Mouse (Mus musculus) heart, embryonic 10.5 days (tissue): ENCODE measurements around the gene Nt5c3b. TPM values are rescaled to one million over a fixed set of nuclear protein-coding genes. Genes with fewer than 3 reads are reported as not detected.

Source experiments
- DNase-seq: peaks from one replicate; pipeline ENCODE4 v3.0.0-alpha.2; 2017; ENCODE audit warnings: low spot score
- H3K27ac ChIP-seq: fragments of 300-500 bp; sonication (generic); 2 replicates; pipeline ENCODE4 v1.5.1; 2016; ENCODE audit warnings: mild to moderate bottlenecking
- H3K27me3 ChIP-seq: fragments of 300-500 bp; sonication (generic); 2 replicates; pipeline ENCODE4 v1.6.1; 2016; ENCODE audit warnings: mild to moderate bottlenecking; ENCODE audit not compliant: poor library complexity, insufficient read depth, severe bottlenecking
- H3K36me3 ChIP-seq: fragments of 300-500 bp; sonication (generic); 2 replicates; pipeline ENCODE4 v1.6.1; 2016; ENCODE audit warnings: mild to moderate bottlenecking, moderate library complexity
- H3K4me1 ChIP-seq: fragments of 300-500 bp; sonication (generic); 2 replicates; pipeline ENCODE4 v1.6.1; 2016; ENCODE audit warnings: mild to moderate bottlenecking
- H3K4me3 ChIP-seq: fragments of 300-500 bp; sonication (generic); 2 replicates; pipeline ENCODE4 v1.5.1; 2016; ENCODE audit warnings: mild to moderate bottlenecking, moderate library complexity
- H3K9me3 ChIP-seq: fragments of 300-500 bp; sonication (generic); 2 replicates; pipeline ENCODE4 v1.6.1; 2016; ENCODE audit warnings: mild to moderate bottlenecking, moderate library complexity
- WGBS: fragments of 180-500 bp; shearing (Covaris S2); methylation state at CpG from one replicate; pipeline ENCODE4 v1.1.7; 2016; 5-methylcytosine and 5-hydroxymethylcytosine counted together
- polyA plus RNA-seq: library from polyadenylated mRNA; unstranded; fragments of >200 nt; fragmentation: Nextera tagmentation; extraction: Ambion mirVana; gene quantifications from 2 replicates; pipeline ENCODE4 v1.2.1, GENCODE M21; 2016

Gene Nt5c3b
- 124 and 128 TPM in 2 replicates for polyA plus RNA-seq

DNA sequence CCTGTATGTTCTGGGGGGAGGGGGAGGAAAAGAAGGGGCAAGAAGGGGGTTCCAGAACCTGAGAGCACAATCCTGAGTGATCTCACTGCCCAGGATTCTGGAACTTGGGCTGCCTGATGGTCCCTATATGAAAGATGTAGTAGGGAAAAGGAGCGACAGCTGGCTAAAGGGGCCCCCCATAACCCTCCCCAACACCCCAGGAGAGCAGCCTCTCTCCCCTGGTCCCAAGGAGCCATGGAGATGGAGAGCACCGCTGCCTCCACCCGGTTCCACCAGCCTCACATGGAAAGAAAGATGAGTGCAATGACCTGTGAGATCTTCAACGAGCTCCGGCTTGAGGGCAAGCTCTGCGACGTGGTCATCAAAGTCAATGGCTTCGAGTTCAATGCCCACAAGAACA lies at the start of gene Nt5c3b, which contains the start of gene Klhl10:
Gene Nt5c3b, minus strand, starts transcription at position 12 of the 400 bp plus-strand sequence.
Gene Klhl10, plus strand, starts transcription at position 121 of the 400 bp plus-strand sequence.
- WGBS: 84% methylated on average over 8 of the region's 8 CpGs
- Histone ChIP-seq H3K9me3 (no peaks in the 10 kb centered on the region), H3K27me3 (no peaks in the 10 kb centered on the region), H3K27ac (peak within 1 kb of the TSS; percentile 96), H3K36me3 (peaks cover 23% of the 10 kb centered on the region), H3K4me1 (peaks cover 25% of the 10 kb centered on the region; the same call in 1 of the 2 replicates), H3K4me3 (peak within 1 kb of the TSS; percentile 92)
- DNase-seq: no peak

DNA sequence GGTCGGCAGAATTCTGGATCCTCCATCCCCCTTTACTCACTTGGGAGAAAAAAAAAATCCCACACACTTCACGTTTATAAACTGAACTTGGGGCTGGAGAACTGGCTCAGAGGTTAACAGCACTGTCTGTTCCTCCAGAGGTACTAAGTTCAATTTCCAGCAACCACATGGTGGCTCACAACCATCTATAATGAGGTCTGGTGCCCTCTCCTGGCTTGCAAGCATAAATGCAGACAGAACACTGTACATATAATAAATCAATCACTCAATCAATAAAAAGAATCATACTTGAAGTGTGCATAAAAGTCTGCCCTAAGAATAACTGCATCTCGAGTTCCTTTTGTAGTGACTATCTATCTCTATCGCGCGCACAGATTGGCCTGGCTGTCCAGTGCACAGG lies 49.3 kb upstream of the Nt5c3b start:
- Histone ChIP-seq H3K4me1 (no peaks in the 10 kb centered on the region), H3K27ac (no peak overlapping the region), H3K9me3 (no peaks in the 10 kb centered on the region), H3K27me3 (no peaks in the 10 kb centered on the region), H3K36me3 (peaks cover 94% of the 10 kb centered on the region), H3K4me3 (no peak overlapping the region)
- WGBS: 92% methylated on average over 6 of the region's 6 CpGs
- no peak for DNase-seq

DNA sequence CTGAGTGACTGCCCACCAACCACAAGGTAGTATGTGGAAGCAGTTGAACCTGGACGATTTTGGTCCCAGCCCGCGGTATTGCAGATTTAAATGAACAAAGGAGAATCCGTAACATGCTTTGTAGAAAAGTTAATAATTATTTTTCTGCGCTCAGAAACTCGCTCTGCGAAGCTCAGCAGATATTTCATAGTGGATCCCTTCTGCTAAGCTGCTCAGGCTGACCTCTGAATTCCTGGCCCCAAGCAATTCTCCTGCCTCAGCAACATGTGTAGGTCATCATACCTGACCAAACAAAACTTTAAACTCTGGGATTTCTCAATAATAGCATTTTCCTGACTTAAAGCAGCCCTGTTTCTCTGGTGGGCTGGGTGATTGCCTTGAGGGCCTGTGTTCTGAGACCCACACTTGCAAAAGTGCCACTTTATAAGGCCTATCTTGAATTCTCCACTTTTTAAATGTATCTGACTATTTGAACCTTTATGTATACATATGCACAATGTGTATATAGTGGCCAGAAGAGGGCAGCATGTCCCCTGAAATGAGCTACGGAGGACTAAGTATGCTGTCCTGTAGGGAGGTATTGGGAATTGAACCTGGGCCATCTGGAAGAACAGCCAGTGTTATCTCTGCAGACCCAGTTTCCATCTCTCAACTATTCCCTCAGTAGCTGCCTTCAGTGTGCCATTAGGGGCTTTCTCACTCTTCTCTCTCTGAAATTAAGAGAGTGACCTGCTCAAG lies 44.4 kb upstream of the Nt5c3b start:
- no peak overlapping the region for H3K4me3 ChIP-seq
- no peak for DNase-seq
- no peaks in the 10 kb centered on the region for H3K27me3 ChIP-seq
- 84% methylated on average over 8 of the region's 8 CpGs for WGBS
- no peaks in the 10 kb centered on the region for H3K9me3 ChIP-seq
- H3K4me1 ChIP-seq: no peaks in the 10 kb centered on the region
- peaks cover 98% of the 10 kb centered on the region for H3K36me3 ChIP-seq
- no peak overlapping the region for H3K27ac ChIP-seq

DNA sequence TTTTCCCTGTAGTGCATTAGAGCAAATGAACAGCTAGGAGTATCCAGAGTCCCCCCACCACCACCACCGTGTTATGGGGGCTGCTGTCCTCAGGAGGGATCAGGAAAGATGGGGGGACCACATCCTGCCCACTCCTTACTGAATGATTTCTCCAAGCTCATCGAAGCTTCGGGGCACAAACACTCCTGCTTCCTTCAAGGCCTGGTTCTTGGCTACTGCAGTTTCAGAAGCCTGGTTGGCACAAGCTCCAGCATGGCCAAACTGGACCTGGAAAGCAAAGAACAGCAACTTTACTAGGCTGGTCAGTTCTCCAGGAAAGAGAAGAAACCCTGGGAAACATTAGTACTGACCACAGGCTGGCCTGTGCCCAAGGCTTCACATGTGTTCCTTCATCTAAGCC lies 42.9 kb upstream of the Nt5c3b start:
- no peak for DNase-seq
- H3K27ac ChIP-seq: no peak overlapping the region
- H3K9me3 ChIP-seq: no peaks in the 10 kb centered on the region
- H3K4me3 ChIP-seq: no peak overlapping the region
- H3K27me3 ChIP-seq: no peaks in the 10 kb centered on the region
- peaks cover 98% of the 10 kb centered on the region for H3K36me3 ChIP-seq
- WGBS: 93% methylated on average over 3 of the region's 3 CpGs
- no peaks in the 10 kb centered on the region for H3K4me1 ChIP-seq

DNA sequence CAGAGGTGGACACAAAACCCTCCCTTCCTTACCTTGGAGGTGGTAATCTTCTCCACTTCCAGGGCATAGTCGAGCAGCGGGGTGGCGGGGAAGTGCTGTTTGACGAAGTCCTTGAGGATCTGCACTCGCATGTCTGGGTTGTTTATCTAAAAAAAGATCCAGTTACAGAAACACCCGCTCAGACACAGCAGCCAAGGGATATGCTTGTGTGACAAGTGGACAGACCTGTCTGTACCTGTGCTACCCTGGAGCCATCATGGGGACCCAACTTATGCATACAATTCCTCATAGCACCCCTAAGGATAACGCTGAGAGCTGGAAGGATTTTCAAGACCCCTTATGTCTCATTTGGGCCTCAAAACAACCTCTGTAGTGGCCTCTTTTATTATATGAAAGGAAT lies 37.5 kb upstream of the Nt5c3b start:
- peaks cover 84% of the 10 kb centered on the region for H3K36me3 ChIP-seq
- WGBS: 61% methylated on average over 7 of the region's 7 CpGs
- H3K27me3 ChIP-seq: no peaks in the 10 kb centered on the region
- H3K4me3 ChIP-seq: no peak overlapping the region
- H3K9me3 ChIP-seq: no peaks in the 10 kb centered on the region
- H3K27ac ChIP-seq: no peak overlapping the region
- no peaks in the 10 kb centered on the region for H3K4me1 ChIP-seq
- DNase-seq: no peak

DNA sequence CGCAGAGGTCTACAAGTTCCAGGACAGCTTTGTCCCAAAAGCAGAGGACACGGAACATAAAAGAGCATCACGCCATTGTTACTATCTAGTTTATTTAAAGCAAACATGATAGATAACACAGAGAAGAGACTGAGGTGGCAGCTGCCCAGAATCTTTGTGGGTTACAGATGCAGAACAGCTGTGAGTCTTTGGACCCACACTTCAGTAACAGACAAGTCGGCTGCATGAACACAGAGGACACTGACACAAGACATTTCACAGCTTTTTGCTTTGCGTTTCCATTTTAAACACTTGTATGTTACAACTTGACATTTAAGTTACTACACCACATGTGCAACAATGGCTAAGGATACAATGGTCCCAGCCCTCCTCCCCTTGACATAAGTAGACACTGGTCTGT lies 34.7 kb upstream of the Nt5c3b start:
- no peak overlapping the region for H3K27ac ChIP-seq
- H3K9me3 ChIP-seq: no peaks in the 10 kb centered on the region
- WGBS: 90% methylated on average over 5 of the region's 5 CpGs
- no peak overlapping the region for H3K4me3 ChIP-seq
- H3K4me1 ChIP-seq: peaks cover 2% of the 10 kb centered on the region
- no peak for DNase-seq
- H3K36me3 ChIP-seq: peaks cover 55% of the 10 kb centered on the region
- no peaks in the 10 kb centered on the region for H3K27me3 ChIP-seq

DNA sequence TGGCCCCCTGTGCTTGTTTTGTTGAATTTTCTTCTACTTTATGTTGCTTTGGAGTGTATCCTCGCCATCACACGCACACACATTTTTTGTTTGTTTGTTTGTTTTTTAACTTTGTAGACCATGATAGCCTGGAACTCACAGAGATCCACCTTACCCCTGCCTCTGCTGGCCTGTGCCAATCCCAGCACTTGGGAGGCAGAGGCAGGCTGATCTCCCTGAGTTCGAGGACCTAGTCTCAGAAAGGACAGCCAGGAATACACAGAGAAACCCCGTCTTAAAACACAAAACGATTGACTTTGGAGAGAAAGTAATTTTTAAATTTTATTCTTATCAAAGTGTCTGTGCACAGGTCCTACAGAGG lies 31.3 kb upstream of the Nt5c3b start:
- peaks cover 17% of the 10 kb centered on the region for H3K4me1 ChIP-seq
- H3K27ac ChIP-seq: peak overlapping the region; percentile 95
- H3K9me3 ChIP-seq: no peaks in the 10 kb centered on the region
- H3K36me3 ChIP-seq: peaks cover 21% of the 10 kb centered on the region
- peak overlapping the region; percentile 92 for H3K4me3 ChIP-seq
- DNase-seq: no peak
- no peaks in the 10 kb centered on the region for H3K27me3 ChIP-seq
- 32% methylated on average over 5 of the region's 5 CpGs for WGBS

DNA sequence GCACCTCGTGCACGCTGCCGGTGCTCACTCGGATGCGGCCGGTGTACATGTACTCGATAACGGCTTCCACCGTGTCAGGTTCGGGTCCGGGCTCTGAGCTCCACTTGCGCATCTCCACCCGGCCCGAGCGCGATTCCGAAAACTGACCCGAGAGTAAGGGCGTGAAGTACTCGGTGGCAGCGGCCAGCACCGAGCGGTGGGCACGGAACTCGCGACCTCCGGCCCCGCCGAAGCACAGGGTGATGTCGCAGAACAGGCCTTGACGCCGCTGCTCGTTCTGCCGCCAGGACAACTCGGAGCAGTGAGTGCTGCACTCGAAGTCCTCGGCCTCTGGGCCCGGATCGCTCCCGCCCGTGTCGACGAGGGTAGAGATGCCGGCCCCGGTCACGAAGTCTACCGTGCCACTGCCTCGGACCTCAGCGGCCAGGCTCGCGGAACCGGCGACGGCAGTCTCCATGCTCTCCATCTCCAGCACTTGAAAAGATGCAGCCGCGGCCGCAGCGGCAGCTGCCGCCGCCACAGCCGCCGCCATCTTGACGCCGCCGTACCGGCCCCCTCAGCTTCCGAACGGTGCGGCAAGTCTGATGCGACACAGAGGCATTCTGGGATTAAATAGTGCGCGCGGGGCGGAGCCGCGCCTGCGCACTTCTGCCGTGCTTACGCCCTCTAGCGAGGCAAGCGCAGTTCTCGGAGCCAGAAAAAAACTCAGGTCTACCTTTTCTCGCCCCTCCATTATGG lies 30.8 kb upstream of the Nt5c3b start, which contains the start of gene Klhl11:
Gene Klhl11, minus strand, starts transcription at position 545 of the 738 bp plus-strand sequence.
- peak within 1 kb of the TSS; percentile 95 for H3K27ac ChIP-seq
- H3K4me3 ChIP-seq: peak within 1 kb of the TSS; percentile 92
- no peaks in the 10 kb centered on the region for H3K9me3 ChIP-seq
- WGBS: under 1% methylated on average over 83 of the region's 83 CpGs
- H3K27me3 ChIP-seq: no peaks in the 10 kb centered on the region
- H3K4me1 ChIP-seq: peaks cover 17% of the 10 kb centered on the region
- peaks cover 16% of the 10 kb centered on the region for H3K36me3 ChIP-seq
- peak; percentile 97 for DNase-seq

DNA sequence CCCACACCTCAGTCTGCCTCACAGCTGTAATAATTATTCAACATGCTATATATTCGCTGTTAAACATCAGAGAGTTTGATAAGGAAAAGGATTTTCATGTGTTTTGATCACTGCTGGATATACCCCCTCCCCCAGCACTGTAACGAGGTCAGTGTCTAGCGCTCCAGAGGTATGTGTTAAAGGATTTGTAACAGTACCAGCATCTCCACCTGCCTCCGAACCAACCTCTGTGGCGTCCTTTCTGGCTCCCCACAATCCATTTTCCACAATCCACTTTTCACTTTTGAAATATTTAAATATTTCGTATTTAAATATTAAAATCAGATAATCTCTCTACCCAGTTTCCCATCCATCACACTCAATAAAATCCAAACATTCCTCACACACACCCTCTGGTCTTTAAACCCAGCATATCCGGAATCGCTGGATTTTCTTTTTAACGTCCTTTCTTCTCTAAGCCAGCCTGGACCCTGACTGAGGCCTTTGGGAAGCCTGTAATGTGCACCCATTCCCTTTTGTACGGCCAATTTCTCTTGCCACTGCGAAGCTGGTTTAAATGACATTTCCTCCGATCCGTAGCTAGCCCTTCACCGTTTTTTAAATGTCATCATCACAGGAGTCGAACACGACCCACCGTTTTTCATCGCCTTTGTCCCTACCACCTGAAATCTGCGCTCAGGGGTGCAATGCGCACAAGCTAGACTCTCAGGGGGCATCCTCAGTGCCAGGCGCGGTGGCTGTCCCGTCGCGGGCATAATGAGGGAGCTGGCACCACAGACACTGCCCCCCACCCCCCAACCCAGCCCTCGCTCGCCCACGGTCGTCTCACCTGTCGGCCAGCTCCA lies 30.0 kb upstream of the Nt5c3b start:
- DNase-seq: no peak
- peak overlapping the region; percentile 95 for H3K27ac ChIP-seq
- H3K9me3 ChIP-seq: no peaks in the 10 kb centered on the region
- 5% methylated on average over 30 of the region's 30 CpGs for WGBS
- peaks cover 14% of the 10 kb centered on the region for H3K36me3 ChIP-seq
- peaks cover 17% of the 10 kb centered on the region for H3K4me1 ChIP-seq
- no peaks in the 10 kb centered on the region for H3K27me3 ChIP-seq
- H3K4me3 ChIP-seq: peak overlapping the region; percentile 92

DNA sequence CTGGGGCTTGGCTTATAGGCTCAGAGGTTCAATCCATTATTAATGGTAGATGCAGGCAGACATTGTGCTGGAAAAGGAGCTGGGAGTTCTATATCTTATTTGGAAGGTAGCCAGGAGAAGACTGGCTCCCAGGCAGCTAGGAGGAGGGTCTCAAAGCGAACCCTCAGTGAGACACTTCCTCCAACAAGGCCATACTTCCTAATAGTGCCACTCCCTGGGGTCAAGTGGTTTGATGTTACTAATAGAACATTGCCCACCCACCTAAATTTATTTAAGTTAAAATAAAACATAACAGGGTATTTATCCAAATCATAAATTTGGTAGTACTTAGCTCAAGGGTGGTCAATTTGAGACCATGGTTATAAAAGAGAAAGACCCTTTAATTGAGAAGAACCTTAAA lies 24.2 kb upstream of the Nt5c3b start:
- H3K4me3 ChIP-seq: no peak overlapping the region
- 53% methylated on average over 1 of the region's 1 CpGs for WGBS
- DNase-seq: no peak
- no peaks in the 10 kb centered on the region for H3K27me3 ChIP-seq
- H3K27ac ChIP-seq: no peak overlapping the region
- no peaks in the 10 kb centered on the region for H3K9me3 ChIP-seq
- peaks cover 30% of the 10 kb centered on the region for H3K36me3 ChIP-seq
- peaks cover 13% of the 10 kb centered on the region for H3K4me1 ChIP-seq

DNA sequence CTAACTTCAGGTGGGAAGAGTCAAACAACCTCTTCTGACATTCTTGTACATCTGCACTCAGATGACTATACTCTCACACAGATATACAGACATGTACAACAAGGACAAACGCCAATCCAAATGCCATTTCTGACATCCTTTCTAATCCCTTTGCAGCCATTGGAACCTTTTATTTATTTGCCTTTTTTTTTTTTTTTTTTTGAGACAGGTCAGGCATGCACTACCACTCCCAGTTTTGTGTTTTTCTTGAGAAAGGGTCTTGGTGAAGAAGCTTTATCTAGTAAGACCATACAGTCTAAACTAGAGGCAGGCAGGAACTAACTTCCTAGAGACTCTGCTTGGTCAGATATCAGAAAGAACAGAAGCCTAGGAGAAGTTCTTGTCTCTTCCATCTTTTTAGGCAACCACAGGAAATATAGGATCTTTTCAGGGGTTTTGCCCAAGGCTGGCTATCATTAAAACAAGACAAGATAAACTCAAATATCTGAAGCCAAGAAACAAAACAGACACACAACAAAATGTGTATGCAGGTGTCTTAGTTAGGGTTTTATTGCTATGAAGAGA lies 23.7 kb upstream of the Nt5c3b start:
- peaks cover 34% of the 10 kb centered on the region for H3K36me3 ChIP-seq
- no peaks in the 10 kb centered on the region for H3K9me3 ChIP-seq
- H3K4me3 ChIP-seq: no peak overlapping the region
- no peak overlapping the region for H3K27ac ChIP-seq
- no peak for DNase-seq
- WGBS: 69% methylated on average over 1 of the region's 1 CpGs
- H3K4me1 ChIP-seq: peaks cover 8% of the 10 kb centered on the region
- no peaks in the 10 kb centered on the region for H3K27me3 ChIP-seq

DNA sequence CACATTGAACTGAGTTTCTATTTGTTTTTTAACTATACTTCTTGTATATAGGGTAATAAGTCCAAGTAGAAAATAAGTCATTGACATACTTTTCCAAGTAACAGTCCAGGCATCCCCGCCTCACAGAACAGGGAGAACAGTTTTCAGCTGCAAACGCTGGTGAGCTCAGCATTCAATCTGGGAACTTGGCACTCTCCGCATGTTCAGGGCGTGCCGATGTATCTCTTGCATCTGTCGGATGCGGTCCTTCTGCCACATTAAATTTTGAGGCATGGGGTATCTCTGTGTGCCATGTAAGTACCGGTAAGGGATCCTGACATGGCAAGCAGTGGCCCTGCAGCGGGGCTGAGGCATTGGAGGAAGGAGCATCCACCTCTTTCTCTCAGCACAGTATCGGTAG lies 21.1 kb upstream of the Nt5c3b start:
- 88% methylated on average over 10 of the region's 10 CpGs for WGBS
- Histone ChIP-seq H3K36me3 (peaks cover 50% of the 10 kb centered on the region), H3K27me3 (no peaks in the 10 kb centered on the region), H3K9me3 (no peaks in the 10 kb centered on the region), H3K4me1 (peaks cover 2% of the 10 kb centered on the region; the same call in 1 of the 2 replicates), H3K4me3 (no peak overlapping the region), H3K27ac (no peak overlapping the region)
- DNase-seq: no peak
